Mouse (Mus musculus) spleen, adult 18-20 months (tissue): ENCODE data around the gene Naaa.

Experiments used
- DNase-seq, 2 experiments: peaks; one replicate each; pipeline ENCODE4 v3.0.0; 2022; ENCODE audit warnings: mixed read lengths in 2 of 2

Naaa gene

DNA sequence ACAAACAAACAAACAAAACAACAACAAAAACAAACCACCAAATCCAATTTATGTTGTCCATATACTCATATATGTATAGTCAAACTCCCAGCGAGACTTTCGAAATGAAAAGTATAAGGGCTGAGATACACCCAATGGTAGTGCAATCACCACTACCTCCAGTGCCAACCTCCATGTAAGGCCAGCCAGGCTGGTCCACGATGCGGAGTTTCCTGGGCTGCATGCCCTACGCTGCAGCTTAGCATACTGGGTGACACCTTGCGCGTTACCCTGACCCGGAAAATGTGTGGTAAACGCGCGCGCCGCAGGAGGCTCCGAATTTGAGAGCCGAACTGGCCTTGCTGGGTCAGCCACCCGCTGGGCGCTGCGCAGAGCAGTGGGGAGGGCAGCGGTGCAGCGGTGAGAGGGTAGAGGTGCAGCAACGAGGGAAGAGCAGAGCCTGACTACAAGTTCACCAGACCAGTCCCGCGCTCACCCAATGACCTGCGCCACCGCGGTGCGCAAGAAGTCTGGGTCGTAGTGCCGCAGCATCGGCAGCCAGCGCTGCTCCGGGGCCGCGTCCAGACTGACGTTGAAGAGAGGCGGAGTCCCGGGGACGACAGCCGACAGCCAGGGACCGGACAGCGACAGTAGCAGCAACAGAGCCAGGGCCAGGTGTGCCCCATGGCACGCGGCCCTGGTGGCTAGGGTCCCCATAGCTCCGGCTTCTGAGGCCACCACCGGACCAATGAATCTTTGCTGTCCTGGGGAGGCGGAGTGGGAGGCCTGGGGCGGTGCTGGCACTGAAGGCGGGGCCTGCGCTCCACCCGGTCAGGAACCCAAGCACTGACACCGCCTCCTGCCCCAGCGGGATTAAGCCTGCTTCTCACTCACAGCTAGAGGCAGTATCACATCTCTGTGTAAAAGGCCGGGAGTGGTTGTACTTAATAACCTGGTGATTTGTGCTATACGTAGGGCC is at the start of gene Naaa:
TSS of gene Naaa (minus strand) at position 734 of the 958 bp plus-strand sequence.
- DNase-seq = peak; percentile 85 to 87

DNA sequence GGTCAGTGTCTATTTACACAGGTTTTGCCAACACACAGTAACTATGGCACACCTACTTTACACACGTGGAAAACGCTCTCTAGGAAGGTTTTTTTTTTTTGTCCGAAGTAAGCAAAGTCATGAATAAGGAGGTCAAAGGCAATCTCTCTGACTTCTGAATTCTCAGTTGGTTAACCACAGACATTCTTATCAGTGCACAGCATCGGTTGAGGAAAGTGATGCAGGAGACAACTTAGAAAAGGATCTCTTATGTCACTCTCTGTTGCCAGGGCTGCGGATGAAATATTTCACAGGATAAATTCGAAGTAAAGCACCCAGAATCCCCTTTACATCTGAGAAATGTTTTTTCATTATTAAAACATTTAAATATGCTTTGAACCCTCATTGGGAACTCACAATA is 49.4 kb upstream of the Naaa start:
- DNase-seq = no peak

GRCm38 (mm10) chr5:92323264-92323663 is 45.3 kb upstream of the Naaa start:
- DNase-seq = no peak

DNA sequence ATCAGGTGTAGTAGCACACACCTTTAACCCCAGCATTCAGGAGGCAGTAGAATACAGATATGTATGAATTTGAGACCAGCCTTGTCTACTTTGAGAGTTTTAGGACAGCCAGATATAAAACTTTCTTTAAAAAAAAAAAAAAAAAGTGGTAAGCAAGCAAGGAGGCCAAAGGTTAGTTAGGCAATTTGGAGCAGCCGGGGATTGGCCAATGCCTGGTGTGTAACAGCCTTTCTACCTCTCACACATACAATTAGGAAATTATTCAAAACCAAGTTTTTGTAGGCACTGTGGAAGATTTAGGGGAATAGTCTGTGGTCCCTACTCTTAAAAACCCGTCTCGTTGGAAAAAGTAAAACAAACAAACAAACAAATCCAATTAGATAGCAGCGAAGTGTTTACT is 44.6 kb upstream of the Naaa start:
- DNase-seq = no peak

GRCm38 (mm10) chr5:92321631-92322400 is 43.8 kb upstream of the Naaa start:
- DNase-seq = no peak

DNA sequence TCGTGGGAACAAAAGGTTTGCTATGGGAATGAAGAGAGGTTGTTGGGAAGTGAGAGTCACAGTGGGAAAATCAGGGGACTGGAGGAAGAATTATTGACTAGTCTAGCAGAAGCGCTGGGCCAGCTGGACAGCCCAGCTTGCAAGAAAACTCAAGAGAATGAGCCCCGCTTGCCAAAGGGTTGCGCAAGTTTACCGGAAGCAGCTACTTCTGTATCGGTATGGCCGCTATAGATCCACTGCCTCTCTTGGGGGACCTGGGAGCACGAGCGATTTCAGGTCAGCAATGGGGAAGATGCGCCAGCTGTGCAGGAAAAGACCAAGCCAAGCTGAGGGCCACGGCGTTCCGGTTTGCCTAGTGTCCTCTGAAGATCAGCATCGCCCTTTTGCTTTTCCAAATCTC is 40.6 kb upstream of the Naaa start:
- no peak for DNase-seq

DNA sequence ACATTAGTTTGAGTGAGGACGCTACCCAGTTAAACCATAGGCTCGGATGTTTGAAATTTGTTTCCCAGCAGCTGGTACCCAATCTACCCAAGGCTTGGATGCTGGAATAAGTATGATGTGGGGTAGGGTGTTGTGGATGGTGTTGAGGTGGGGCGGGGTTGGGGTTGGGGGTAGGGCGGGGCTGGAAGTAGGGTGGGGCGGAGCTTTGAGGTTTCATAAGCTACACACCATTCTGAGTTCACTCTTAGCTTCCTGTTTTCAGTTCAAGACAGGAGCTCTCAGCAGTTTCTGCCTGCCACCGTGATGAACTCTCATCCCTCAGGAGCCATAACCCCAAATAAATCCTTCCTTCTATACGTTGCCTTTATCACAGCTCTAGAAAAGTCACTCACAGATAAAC is 40.1 kb upstream of the Naaa start:
- DNase-seq = no peak

DNA sequence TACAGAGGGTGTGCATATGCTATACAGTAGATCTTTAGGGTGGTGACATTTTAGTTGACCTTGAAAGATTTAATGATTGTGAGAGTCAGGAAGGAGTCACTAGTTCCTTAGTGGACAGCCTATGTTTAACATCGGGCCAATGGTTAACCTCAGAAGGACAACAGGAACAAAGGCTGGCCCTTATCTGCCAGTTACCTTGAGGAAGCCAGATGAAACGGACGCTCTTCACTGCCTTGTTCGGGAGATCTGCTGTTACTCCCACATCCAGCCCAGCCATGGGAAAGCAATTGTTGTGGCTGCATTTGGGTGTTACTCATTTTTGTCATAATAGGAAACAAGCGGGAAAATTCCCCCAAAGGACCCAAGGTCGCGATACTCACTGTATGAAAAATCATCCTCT is 35.8 kb upstream of the Naaa start:
- DNase-seq = no peak

DNA sequence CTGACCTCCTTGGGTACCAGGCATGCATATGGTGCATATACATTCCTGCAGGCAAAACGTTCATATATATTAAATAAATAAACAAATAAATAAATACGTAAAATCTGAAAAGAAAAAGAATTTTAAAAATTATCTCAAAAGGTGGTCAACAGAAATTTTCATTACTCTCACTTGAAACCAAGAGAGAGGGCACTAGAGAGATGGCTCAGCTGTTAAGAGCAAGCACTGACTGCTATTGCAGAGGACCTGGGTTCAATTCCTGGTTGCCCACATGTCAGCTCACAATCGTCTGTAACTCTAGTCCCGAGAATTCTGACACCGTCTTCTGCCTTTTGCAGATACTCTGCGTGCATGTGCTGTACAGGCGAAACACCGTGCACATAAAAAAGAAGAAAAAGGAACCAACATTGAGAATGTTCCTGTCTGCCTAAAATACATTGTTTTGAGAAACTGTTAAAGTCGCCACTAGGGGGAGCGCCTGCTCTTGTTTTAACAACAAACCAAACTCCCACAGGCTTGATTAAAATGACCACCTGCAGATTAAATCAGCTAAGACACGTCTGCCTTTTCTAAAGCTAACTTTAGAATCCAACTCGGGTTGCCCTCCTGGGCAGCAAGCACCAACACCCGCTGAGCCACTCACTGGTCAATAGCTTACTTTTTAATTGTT is 34.2 kb upstream of the Naaa start:
- DNase-seq = peak; percentile 56 to 90

DNA sequence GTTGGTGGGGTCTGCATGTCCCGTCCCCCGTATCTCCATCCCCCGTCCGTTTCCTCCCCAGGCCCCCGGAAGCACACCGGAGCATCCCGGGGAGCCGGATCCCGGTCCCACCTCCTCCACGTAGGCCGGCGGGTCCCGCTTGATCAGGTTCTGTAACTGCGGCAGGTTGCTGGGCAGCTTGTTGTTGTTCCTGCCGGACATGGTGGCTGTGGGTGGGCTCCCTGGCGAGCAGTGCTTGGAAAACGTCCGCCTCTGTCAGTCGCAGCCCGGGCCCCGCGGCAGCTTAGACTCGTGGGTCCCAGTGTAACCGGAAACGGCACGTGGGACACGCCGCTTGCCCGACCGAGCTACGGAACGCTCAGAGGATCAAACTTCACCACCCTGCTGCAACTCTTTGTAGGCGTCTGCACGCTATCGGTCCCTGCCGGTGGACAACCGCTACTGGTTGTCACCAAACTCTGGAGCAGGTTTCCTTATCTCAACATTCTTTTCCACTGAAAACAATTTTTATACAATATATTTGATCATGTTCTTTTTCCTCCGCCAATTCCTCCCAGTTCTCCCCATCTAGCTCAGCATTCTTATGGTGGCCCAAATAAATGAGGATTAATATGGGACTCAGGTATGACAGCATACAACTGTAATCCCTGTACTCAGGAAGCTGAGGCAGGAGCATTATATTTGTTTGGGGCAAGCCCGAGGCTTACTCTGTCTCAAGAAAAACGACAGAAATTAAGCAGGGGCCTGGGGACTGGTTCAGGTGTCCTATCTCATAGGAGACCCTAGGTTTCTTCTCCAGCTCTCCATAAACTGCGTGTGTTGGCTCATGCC is 31.9 kb upstream of the Naaa start, which contains the start of gene Sdad1:
TSS of gene Sdad1 (minus strand) at position 799 of the 831 bp plus-strand sequence.
- DNase-seq = peak; percentile 85 to 86

GRCm38 (mm10) chr5:92304291-92304690 is 26.3 kb upstream of the Naaa start:
- no peak for DNase-seq

GRCm38 (mm10) chr5:92302149-92302840 is 24.3 kb upstream of the Naaa start:
- no peak for DNase-seq

GRCm38 (mm10) chr5:92294525-92294924 is 16.6 kb upstream of the Naaa start:
- no peak for DNase-seq

DNA sequence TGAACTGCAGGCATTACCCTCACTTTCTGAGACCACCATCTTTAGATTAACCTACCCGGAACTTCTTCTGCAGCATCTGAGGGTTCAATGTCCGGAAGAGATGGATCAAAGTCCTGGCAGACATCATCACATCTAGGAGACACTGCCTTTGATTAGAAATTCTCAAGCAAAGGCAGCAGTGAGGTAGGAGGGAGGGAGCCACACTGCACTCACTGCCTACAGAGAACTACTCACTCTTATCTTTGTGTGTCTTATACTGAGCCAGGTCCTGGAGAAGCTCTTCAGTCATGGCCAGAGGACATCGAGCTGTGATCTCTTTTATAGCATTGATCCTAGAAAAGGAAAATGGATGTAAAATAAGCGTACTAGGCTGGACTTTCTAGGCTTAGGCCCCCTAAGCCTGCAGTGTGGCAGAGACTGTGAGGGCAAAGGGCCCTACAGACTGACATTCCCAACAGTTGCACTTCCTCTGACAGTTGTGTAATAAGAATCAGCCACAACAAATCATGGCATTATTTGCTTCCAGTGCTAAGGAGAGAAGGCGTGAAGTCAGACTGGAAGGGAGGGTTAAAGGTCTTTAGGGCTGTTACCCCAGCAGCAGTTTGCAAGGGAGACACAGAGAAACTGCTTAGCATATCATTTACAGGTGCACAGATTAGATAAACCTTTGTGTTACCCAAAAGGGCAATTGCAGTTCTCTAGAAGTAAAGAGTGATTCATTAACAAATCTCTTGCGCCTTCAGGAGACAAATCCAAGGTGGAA is 13.9 kb upstream of the Naaa start:
- DNase-seq = no peak

- no peak for DNase-seq
Observed at GRCm38 (mm10) chr5:92287840-92288239, 9.9 kb upstream of the Naaa start.

GRCm38 (mm10) chr5:92283107-92283506 is 5.1 kb upstream of the Naaa start:
- DNase-seq = no peak

- no peak for DNase-seq
Observed at GRCm38 (mm10) chr5:92282571-92282970, 4.6 kb upstream of the Naaa start.

- DNase-seq = peak; percentile 53 to 62
Observed at GRCm38 (mm10) chr5:92278942-92279537, 1.1 kb upstream of the Naaa start.

GRCm38 (mm10) chr5:92270496-92270895 is 7.5 kb downstream of the Naaa start:
- no peak for DNase-seq

- DNase-seq = no peak
Observed at GRCm38 (mm10) chr5:92263761-92264359, 14.1 kb downstream of the Naaa start.
